Mouse (Mus musculus) ES-E14 (cell line): Measurements from ENCODE around the gene Rtn4rl1.

Experiments
- CHD2 ChIP-seq: IDR thresholded peaks from 2 replicates; pipeline ENCODE4 v1.6.1; 2014; ENCODE audit warnings: mild to moderate bottlenecking, low read depth, low read length, inconsistent platforms
- HCFC1 ChIP-seq: IDR thresholded peaks from 2 replicates; pipeline ENCODE4 v1.6.1; 2012; ENCODE audit warnings: low read length, inconsistent platforms, borderline replicate concordance; ENCODE audit not compliant: insufficient read depth
- MAFK ChIP-seq: IDR thresholded peaks from 2 replicates; pipeline ENCODE4 v1.6.1; 2014; ENCODE audit warnings: mild to moderate bottlenecking, low read depth, low read length, inconsistent platforms; ENCODE audit not compliant: insufficient read depth
- ZNF384 ChIP-seq: IDR thresholded peaks from 2 replicates; pipeline ENCODE4 v1.6.1; 2012; ENCODE audit warnings: low read depth, low read length, inconsistent platforms

- TF ChIP-seq MAFK (no peak), CHD2 (no peak), ZNF384 (no peak), HCFC1 (no peak)
These were observed 79.9 kb downstream of the Rtn4rl1 start for GRCm38 (mm10) chr11:75273466-75273865.
